Comparison of ENCODE assay signal across 16 mouse cellular contexts in the genomic region with DNA sequence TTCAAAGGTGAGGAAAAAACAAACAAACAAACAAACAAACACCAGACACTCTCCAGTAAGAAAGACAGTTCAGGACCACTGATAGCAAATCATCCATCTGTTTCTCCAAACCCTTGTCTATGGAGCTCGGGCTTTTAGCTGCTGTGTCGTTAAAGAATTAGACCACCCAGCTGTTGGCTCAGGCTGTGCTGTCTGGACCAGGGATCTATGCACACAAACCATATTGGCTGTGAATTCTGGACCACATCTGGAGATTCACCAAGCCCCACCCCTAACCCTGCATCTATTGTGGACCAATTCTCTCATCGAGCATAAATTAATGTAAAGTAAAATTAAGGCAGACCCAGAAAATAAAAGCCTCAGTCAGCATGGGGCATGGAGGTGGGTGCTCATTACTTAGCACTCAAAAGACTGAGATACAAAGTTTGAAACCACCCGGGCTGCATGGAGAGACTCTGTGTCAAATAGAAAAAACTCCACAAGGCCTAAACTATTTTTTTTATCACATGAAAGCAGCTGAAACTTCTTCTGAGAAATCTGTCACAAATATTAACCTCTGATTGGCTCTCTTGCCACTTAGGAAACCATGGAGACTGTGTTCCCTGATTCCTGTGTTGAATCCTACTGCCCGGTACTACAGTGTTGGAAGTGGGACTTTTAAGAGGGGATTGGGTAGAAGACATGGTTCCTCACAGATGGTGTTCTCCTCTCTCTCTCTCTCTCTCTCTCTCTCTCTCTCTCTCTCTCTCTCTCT.
DNase-seq lines count a peak whose midpoint lies in the region; ATAC-seq and TF ChIP-seq lines count a peak whose summit lies in the region.
"Had no signal": no experiment of that assay in that cellular context is flagged by ENCODE, and none has a peak within 500 bp of the region (broad histone marks: within the 10 kb centered on the region; RNA-seq: fewer than 3 reads in every experiment).

No protein-coding gene starts in this region.

- no peak overlapping the region for H3K4me3 ChIP-seq in kidney, embryonic 14.5 days (ENCODE audit: low read length)
- no peak overlapping the region for H3K4me3 ChIP-seq in lung, embryonic 14.5 days (ENCODE audit: low read depth, low read length)
- H3K4me3 ChIP-seq in stomach, embryonic 14.5 days (ENCODE audit: low read depth, low read length) = no peak overlapping the region
- H3K4me3 ChIP-seq in stomach, postnatal 0 days (ENCODE audit: low read depth, low read length) = no peak overlapping the region
- H3K4me3 ChIP-seq: erythroblast, embryonic 14.5 days; forebrain, embryonic 15.5 days; heart, embryonic 10.5 days had no signal

- no peaks in the 10 kb centered on the region for H3K9me3 ChIP-seq in kidney, embryonic 14.5 days (ENCODE audit: control insufficient read depth, low read length)
- H3K9me3 ChIP-seq in lung, embryonic 14.5 days (ENCODE audit: low read depth, low read length) = no peaks in the 10 kb centered on the region
- H3K9me3 ChIP-seq in stomach, embryonic 14.5 days (ENCODE audit: control insufficient read depth, low read depth, low read length) = no peaks in the 10 kb centered on the region
- H3K9me3 ChIP-seq in stomach, postnatal 0 days (ENCODE audit: control insufficient read depth, low read length) = no peaks in the 10 kb centered on the region
- H3K9me3 ChIP-seq: forebrain, embryonic 15.5 days; heart, embryonic 10.5 days had no signal

- no peak overlapping the region for H3K4me2 ChIP-seq in kidney, embryonic 14.5 days (replicated peaks; ENCODE audit: low read depth, low read length)
- peak overlapping the region; percentile 25 for H3K4me2 ChIP-seq in lung, embryonic 14.5 days
- H3K4me2 ChIP-seq in stomach, embryonic 14.5 days (replicated peaks; ENCODE audit: low read depth, low read length) = no peak overlapping the region
- H3K4me2 ChIP-seq in stomach, postnatal 0 days (replicated peaks; ENCODE audit: low read depth) = no peak overlapping the region
- H3K4me2 ChIP-seq: forebrain, embryonic 15.5 days had no signal

- H3K27me3 ChIP-seq in kidney, embryonic 14.5 days (ENCODE audit: control insufficient read depth, insufficient read depth, low read length) = no peaks in the 10 kb centered on the region
- H3K27me3 ChIP-seq in lung, embryonic 14.5 days (ENCODE audit: insufficient read depth, low read length) = no peaks in the 10 kb centered on the region
- no peaks in the 10 kb centered on the region for H3K27me3 ChIP-seq in stomach, embryonic 14.5 days (ENCODE audit: control insufficient read depth, insufficient read depth, low read length)
- no peaks in the 10 kb centered on the region for H3K27me3 ChIP-seq in stomach, postnatal 0 days (ENCODE audit: control insufficient read depth, insufficient read depth, low read length)
- H3K27me3 ChIP-seq: forebrain, embryonic 15.5 days had no signal

- 43% methylated on average over 5 of the region's 5 CpGs for WGBS in kidney, embryonic 14.5 days
- 32% methylated on average over 5 of the region's 5 CpGs for WGBS in lung, embryonic 14.5 days
- 40% methylated on average over 5 of the region's 5 CpGs for WGBS in stomach, embryonic 14.5 days
- WGBS in stomach, postnatal 0 days = 51% methylated on average over 5 of the region's 5 CpGs

- no peak overlapping the region for H3K27ac ChIP-seq in kidney, embryonic 14.5 days (ENCODE audit: low read depth, low read length)
- H3K27ac ChIP-seq in lung, embryonic 14.5 days (ENCODE audit: low read depth) = peak overlapping the region; percentile 59; the same call in 1 of the 2 replicates
- H3K27ac ChIP-seq in stomach, embryonic 14.5 days (ENCODE audit: low read length) = no peak overlapping the region
- no peak overlapping the region for H3K27ac ChIP-seq in stomach, postnatal 0 days (replicated peaks)
- H3K27ac ChIP-seq: forebrain, embryonic 15.5 days; heart, embryonic 10.5 days; layer of hippocampus, adult 2 months had no signal

- no peak for TF ChIP-seq EP300 in stomach, postnatal 0 days (optimal IDR thresholded peaks at IDR 0.05)

- peak; percentile 60; the same call in 1 of the 2 replicates for ATAC-seq in kidney, embryonic 14.5 days (ENCODE audit: low FRiP score, low TSS enrichment)
- ATAC-seq in lung, embryonic 14.5 days (ENCODE audit: insufficient read depth) = peak; percentile 96
- peak; percentile 75; the same call in 1 of the 2 replicates for ATAC-seq in stomach, embryonic 14.5 days (ENCODE audit: insufficient number of reproducible peaks, insufficient read depth, low FRiP score, low read depth)
- ATAC-seq in stomach, postnatal 0 days (ENCODE audit: low FRiP score, low TSS enrichment) = no peak
- ATAC-seq: forebrain, embryonic 15.5 days; liver, postnatal 0 days had no signal

- H3K4me1 ChIP-seq in kidney, embryonic 14.5 days (ENCODE audit: control insufficient read depth, insufficient read depth, low read length) = no peaks in the 10 kb centered on the region
- peaks cover 5% of the 10 kb centered on the region; the same call in 1 of the 2 replicates for H3K4me1 ChIP-seq in lung, embryonic 14.5 days (ENCODE audit: insufficient read depth)
- no peaks in the 10 kb centered on the region for H3K4me1 ChIP-seq in stomach, embryonic 14.5 days (ENCODE audit: control insufficient read depth, insufficient read depth, low read length)
- no peaks in the 10 kb centered on the region for H3K4me1 ChIP-seq in stomach, postnatal 0 days (replicated peaks; ENCODE audit: control insufficient read depth, insufficient read depth)
- H3K4me1 ChIP-seq: heart, embryonic 10.5 days had no signal

- H3K36me3 ChIP-seq in kidney, embryonic 14.5 days (ENCODE audit: control insufficient read depth, insufficient read depth, low read length) = no peaks in the 10 kb centered on the region
- no peaks in the 10 kb centered on the region for H3K36me3 ChIP-seq in lung, embryonic 14.5 days (ENCODE audit: insufficient read depth)
- no peaks in the 10 kb centered on the region for H3K36me3 ChIP-seq in stomach, embryonic 14.5 days (ENCODE audit: control insufficient read depth, insufficient read depth, low read length)
- H3K36me3 ChIP-seq in stomach, postnatal 0 days (ENCODE audit: control insufficient read depth, insufficient read depth, low read length) = no peaks in the 10 kb centered on the region
- H3K36me3 ChIP-seq: forebrain, embryonic 15.5 days; heart, embryonic 10.5 days had no signal

- no peak overlapping the region for H3K9ac ChIP-seq in kidney, embryonic 14.5 days (ENCODE audit: low read depth, low read length)
- H3K9ac ChIP-seq in lung, embryonic 14.5 days = no peak overlapping the region
- no peak overlapping the region for H3K9ac ChIP-seq in stomach, embryonic 14.5 days (replicated peaks; ENCODE audit: low read depth, low read length)
- no peak overlapping the region for H3K9ac ChIP-seq in stomach, postnatal 0 days (ENCODE audit: low read length)
- H3K9ac ChIP-seq: forebrain, embryonic 15.5 days; liver, postnatal 0 days had no signal

- no peak for DNase-seq in kidney, adult 18-20 months
- peak; percentile 90 for DNase-seq in lung, embryonic 14.5 days
- no peak for DNase-seq in lung, adult 18-20 months
- no peak for DNase-seq in stomach, postnatal 0 days (ENCODE audit: low spot score)
- no peak for DNase-seq in adrenal gland, adult 18-20 months (ENCODE audit: low spot score in 2 of 2)
- DNase-seq: cerebellum, adult 18-20 months; gastrocnemius, postnatal 36 days; liver, postnatal 0 days; retina, postnatal 1 day; thymus, postnatal 14 days had no signal

- TF ChIP-seq CTCF in lung, embryonic 14.5 days (IDR thresholded peaks at IDR 0.05; ENCODE audit: low read depth) = no peak
- no peak for TF ChIP-seq CTCF in stomach, postnatal 0 days (IDR thresholded peaks at IDR 0.05; ENCODE audit: low read depth)
